Mouse (Mus musculus) adrenal gland (tissue): Measurements from ENCODE around the gene Tmem270.

Source experiments
- intact Hi-C: fragments of 180-260 bp; cut with DNase I; formaldehyde crosslinking; loops from one replicate; pipeline ENCODE4 v1.15.1; 2025

Gene Tmem270

GRCm38 (mm10) chr5:134890601-134891054 is 15.9 kb downstream of the Tmem270 start:
- intact Hi-C loops, result loop anchor here (10.0 kb wide), 1 partner anchor 396 kb away; no protein-coding TSS in a partner anchor

- intact Hi-C loops, result no loop called here
These were observed 18.0 kb downstream of the Tmem270 start for GRCm38 (mm10) chr5:134888505-134888904.

GRCm38 (mm10) chr5:134887447-134888335 is 18.8 kb downstream of the Tmem270 start:
- intact Hi-C loops, result no loop called here

GRCm38 (mm10) chr5:134883077-134883476 is 23.5 kb downstream of the Tmem270 start:
- intact Hi-C loops, result no loop called here

GRCm38 (mm10) chr5:134876801-134877200 is 29.7 kb downstream of the Tmem270 start:
- intact Hi-C loops, result no loop called here

GRCm38 (mm10) chr5:134875245-134875644 is 31.3 kb downstream of the Tmem270 start:
- intact Hi-C loops, result no loop called here

- intact Hi-C loops, result no loop called here
These were observed 32.3 kb downstream of the Tmem270 start for GRCm38 (mm10) chr5:134873956-134874879.

GRCm38 (mm10) chr5:134873034-134873433 is 33.5 kb downstream of the Tmem270 start:
- intact Hi-C loops, result no loop called here

- intact Hi-C loops, result no loop called here
These were observed 33.9 kb downstream of the Tmem270 start for GRCm38 (mm10) chr5:134872597-134872996.

GRCm38 (mm10) chr5:134868506-134868905 is 38.0 kb downstream of the Tmem270 start:
- intact Hi-C loops, result no loop called here

- intact Hi-C loops, result no loop called here
These were observed 39.0 kb downstream of the Tmem270 start for GRCm38 (mm10) chr5:134867320-134868144.

GRCm38 (mm10) chr5:134865158-134865557 is 41.4 kb downstream of the Tmem270 start:
- intact Hi-C loops, result no loop called here

- intact Hi-C loops, result no loop called here
These were observed 44.5 kb downstream of the Tmem270 start for GRCm38 (mm10) chr5:134861902-134862497.

GRCm38 (mm10) chr5:134859193-134859592 is 47.3 kb downstream of the Tmem270 start:
- intact Hi-C loops, result no loop called here

- intact Hi-C loops, result no loop called here
These were observed 48.2 kb downstream of the Tmem270 start for GRCm38 (mm10) chr5:134858378-134858777.

GRCm38 (mm10) chr5:134852873-134853272 is 53.7 kb downstream of the Tmem270 start:
- intact Hi-C loops, result no loop called here
